Mouse (Mus musculus) hindbrain, embryonic 15.5 days (tissue): ENCODE results near the gene Otulin. TPM values are rescaled to one million over a fixed set of nuclear protein-coding genes. Genes with fewer than 3 reads are reported as not detected.

Source experiments
- ATAC-seq: fragments of 200-750 bp; cut with Nextera tagmentation; 2 replicates; pipeline ENCODE4 v1.8.0; 2017; ENCODE audit warnings: low read depth, moderate number of reproducible peaks, moderate TSS enrichment; ENCODE audit not compliant: low FRiP score
- H3K27ac ChIP-seq: fragments of 300-500 bp; sonication (generic); replicated peaks from 2 replicates; pipeline ENCODE4 v1.5.1; 2015; ENCODE audit warnings: mild to moderate bottlenecking, inconsistent platforms
- H3K27me3 ChIP-seq: fragments of 300-500 bp; sonication (generic); 2 replicates; pipeline ENCODE4 v1.6.1; 2015; ENCODE audit warnings: control low read depth, inconsistent platforms
- H3K36me3 ChIP-seq: fragments of 300-500 bp; sonication (generic); 2 replicates; pipeline ENCODE4 v1.6.1; 2015; ENCODE audit warnings: control low read depth, inconsistent platforms
- H3K4me1 ChIP-seq: fragments of 300-500 bp; sonication (generic); replicated peaks from 2 replicates; pipeline ENCODE4 v1.6.1; 2015; ENCODE audit warnings: control low read depth, inconsistent platforms
- H3K4me2 ChIP-seq: fragments of 300-500 bp; sonication (generic); 2 replicates; pipeline ENCODE4 v1.6.1; 2015; ENCODE audit warnings: moderate library complexity, mild to moderate bottlenecking, inconsistent platforms
- H3K4me3 ChIP-seq: fragments of 300-500 bp; sonication (generic); 2 replicates; pipeline ENCODE4 v1.5.1; 2015; ENCODE audit warnings: mild to moderate bottlenecking, inconsistent platforms
- H3K9ac ChIP-seq: fragments of 300-500 bp; sonication (generic); 2 replicates; pipeline ENCODE4 v1.6.1; 2015; ENCODE audit warnings: inconsistent platforms
- H3K9me3 ChIP-seq: fragments of 300-500 bp; sonication (generic); 2 replicates; pipeline ENCODE4 v1.6.1; 2016; ENCODE audit warnings: control low read depth, inconsistent platforms
- WGBS: fragments of 180-500 bp; shearing (Covaris S2); methylation state at CpG from one replicate; pipeline ENCODE4 v1.1.7; 2015; 5-methylcytosine and 5-hydroxymethylcytosine counted together
- polyA plus RNA-seq: library from polyadenylated mRNA; unstranded; fragments of >200 nt; fragmentation: Nextera tagmentation; extraction: Ambion mirVana; gene quantifications from 2 replicates; pipeline ENCODE4 v1.2.1, GENCODE M21; 2015

The Otulin gene
- polyA plus RNA-seq, 1 experiment from 2014 or later = 23.5 TPM

DNA sequence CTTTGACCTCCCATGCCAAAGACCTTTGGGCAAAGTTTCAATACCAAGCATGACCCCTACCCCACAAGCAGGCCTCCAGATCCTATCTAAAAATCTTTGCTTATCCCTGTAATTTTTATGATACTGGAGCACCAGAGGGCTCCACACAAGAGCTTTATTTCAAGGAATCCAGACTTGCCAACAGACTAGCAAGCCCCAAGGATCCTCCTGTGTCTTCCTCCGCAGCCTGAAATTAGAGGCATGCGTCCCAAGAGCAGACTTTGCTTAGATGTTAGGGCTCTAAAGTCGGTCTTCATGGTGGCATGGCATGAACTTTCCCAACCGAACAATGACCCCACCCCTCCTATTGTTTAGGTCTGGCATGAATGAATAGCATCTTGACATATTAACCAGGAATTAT, 94.8 kb downstream of the Otulin start:
- no peak for ATAC-seq
- no peak overlapping the region for H3K9ac ChIP-seq
- no peaks in the 10 kb centered on the region for H3K9me3 ChIP-seq
- 64% methylated on average over 4 of the region's 4 CpGs for WGBS
- peaks cover 3% of the 10 kb centered on the region; the same call in 1 of the 2 replicates for H3K4me1 ChIP-seq
- no peaks in the 10 kb centered on the region for H3K27me3 ChIP-seq
- no peak overlapping the region for H3K4me3 ChIP-seq
- H3K36me3 ChIP-seq = no peaks in the 10 kb centered on the region
- H3K27ac ChIP-seq = no peak overlapping the region
- H3K4me2 ChIP-seq = no peak overlapping the region

GRCm38 (mm10) chr15:27533036-27533435, 97.5 kb downstream of the Otulin start:
- Histone ChIP-seq H3K36me3 (no peaks in the 10 kb centered on the region), H3K4me1 (peaks cover 2% of the 10 kb centered on the region; the same call in 1 of the 2 replicates), H3K9ac (no peak overlapping the region), H3K27ac (no peak overlapping the region), H3K27me3 (no peaks in the 10 kb centered on the region), H3K9me3 (no peaks in the 10 kb centered on the region), H3K4me2 (no peak overlapping the region), H3K4me3 (no peak overlapping the region)
- ATAC-seq = no peak
- 71% methylated on average over 3 of the region's 3 CpGs for WGBS

DNA sequence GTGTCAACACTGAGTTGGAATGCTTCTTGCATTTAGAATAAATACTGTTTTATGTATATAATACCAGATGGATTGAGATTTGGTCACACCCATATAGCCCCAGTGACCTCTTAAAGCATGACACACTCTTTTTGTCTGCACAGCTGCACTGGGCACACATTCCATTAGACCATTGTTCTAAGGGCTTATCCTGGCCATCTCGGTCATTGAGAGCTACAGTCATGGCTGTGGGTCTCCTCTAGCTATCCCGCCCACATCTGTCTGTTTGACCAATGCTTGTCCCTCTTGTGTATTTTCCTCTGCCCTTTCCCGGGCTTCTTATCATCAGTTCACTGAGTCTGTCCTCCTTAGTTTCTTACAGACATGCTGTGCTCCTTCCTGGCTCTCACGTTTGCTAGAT, 100.5 kb downstream of the Otulin start:
- Histone ChIP-seq H3K27ac (no peak overlapping the region), H3K4me2 (no peak overlapping the region), H3K9ac (no peak overlapping the region), H3K4me3 (no peak overlapping the region), H3K36me3 (no peaks in the 10 kb centered on the region), H3K27me3 (no peaks in the 10 kb centered on the region), H3K4me1 (peaks cover 7% of the 10 kb centered on the region), H3K9me3 (no peaks in the 10 kb centered on the region)
- no peak for ATAC-seq
- 48% methylated on average over 4 of the region's 4 CpGs for WGBS

GRCm38 (mm10) chr15:27528896-27529295, 101.6 kb downstream of the Otulin start:
- no peaks in the 10 kb centered on the region for H3K36me3 ChIP-seq
- H3K27me3 ChIP-seq = no peaks in the 10 kb centered on the region
- H3K4me2 ChIP-seq = no peak overlapping the region
- no peak overlapping the region for H3K27ac ChIP-seq
- no peak overlapping the region for H3K4me3 ChIP-seq
- H3K9me3 ChIP-seq = no peaks in the 10 kb centered on the region
- H3K9ac ChIP-seq = no peak overlapping the region
- no peak for ATAC-seq
- H3K4me1 ChIP-seq = peaks cover 14% of the 10 kb centered on the region
- WGBS = 84% methylated on average over 4 of the region's 4 CpGs

GRCm38 (mm10) chr15:27525233-27526005, 105.1 kb downstream of the Otulin start:
- peak overlapping the region; percentile 16; the same call in 1 of the 2 replicates for H3K27ac ChIP-seq

GRCm38 (mm10) chr15:27519857-27520256, 110.6 kb downstream of the Otulin start:
- no peaks in the 10 kb centered on the region for H3K27me3 ChIP-seq
- no peak for ATAC-seq
- no peaks in the 10 kb centered on the region for H3K36me3 ChIP-seq
- H3K4me3 ChIP-seq = no peak overlapping the region
- H3K9me3 ChIP-seq = no peaks in the 10 kb centered on the region
- H3K4me1 ChIP-seq = peaks cover 18% of the 10 kb centered on the region; the same call in 1 of the 2 replicates
- whole genome bisulfite sequencing = 97% methylated on average over 7 of the region's 7 CpGs
- no peak overlapping the region for H3K4me2 ChIP-seq
- H3K9ac ChIP-seq = no peak overlapping the region
- no peak overlapping the region for H3K27ac ChIP-seq

More at GRCm38 (mm10) chr15:27525233-27526005, 105.1 kb downstream of the Otulin start:
- Histone ChIP-seq H3K36me3 (no peaks in the 10 kb centered on the region), H3K4me1 (peaks cover 14% of the 10 kb centered on the region), H3K4me2 (no peak overlapping the region), H3K9me3 (no peaks in the 10 kb centered on the region), H3K9ac (no peak overlapping the region), H3K4me3 (no peak overlapping the region), H3K27me3 (no peaks in the 10 kb centered on the region)
- peak; percentile 23; the same call in 1 of the 2 replicates for ATAC-seq
- 71% methylated on average over 12 of the region's 12 CpGs for WGBS

DNA sequence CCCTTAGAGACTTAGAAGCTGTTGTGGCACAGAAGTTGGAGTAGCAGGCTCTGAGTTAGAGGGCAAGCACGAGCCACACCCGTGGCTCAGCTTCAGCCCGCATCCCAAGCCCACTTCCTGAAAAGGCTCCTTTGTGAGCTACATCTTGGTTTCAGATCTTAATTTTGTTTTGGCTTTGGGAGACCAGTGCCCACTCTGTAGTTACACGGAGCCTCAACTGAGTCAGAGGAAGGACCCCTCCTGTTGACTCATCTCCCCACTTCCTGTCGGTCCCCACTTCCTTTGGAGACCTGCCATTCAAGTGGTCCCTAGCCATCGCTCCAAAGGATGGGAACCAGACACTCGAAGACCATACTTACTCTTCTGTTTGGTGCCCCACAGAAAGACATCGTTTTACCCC, 112.5 kb downstream of the Otulin start:
- no peaks in the 10 kb centered on the region for H3K36me3 ChIP-seq
- no peak overlapping the region for H3K4me3 ChIP-seq
- H3K9ac ChIP-seq = no peak overlapping the region
- H3K9me3 ChIP-seq = no peaks in the 10 kb centered on the region
- no peak for ATAC-seq
- no peak overlapping the region for H3K27ac ChIP-seq
- H3K4me2 ChIP-seq = no peak overlapping the region
- H3K4me1 ChIP-seq = peaks cover 18% of the 10 kb centered on the region
- WGBS = 83% methylated on average over 8 of the region's 8 CpGs
- no peaks in the 10 kb centered on the region for H3K27me3 ChIP-seq

GRCm38 (mm10) chr15:27516927-27517326, 113.6 kb downstream of the Otulin start:
- 20% methylated on average over 1 of the region's 1 CpGs for WGBS
- no peaks in the 10 kb centered on the region for H3K27me3 ChIP-seq
- H3K27ac ChIP-seq = no peak overlapping the region
- H3K9me3 ChIP-seq = no peaks in the 10 kb centered on the region
- no peak for ATAC-seq
- no peak overlapping the region for H3K4me2 ChIP-seq
- H3K36me3 ChIP-seq = no peaks in the 10 kb centered on the region
- no peak overlapping the region for H3K9ac ChIP-seq
- no peak overlapping the region for H3K4me3 ChIP-seq
- H3K4me1 ChIP-seq = peaks cover 24% of the 10 kb centered on the region

- Histone ChIP-seq H3K9me3 (no peaks in the 10 kb centered on the region), H3K4me2 (no peak overlapping the region), H3K4me1 (peaks cover 16% of the 10 kb centered on the region), H3K9ac (no peak overlapping the region), H3K36me3 (no peaks in the 10 kb centered on the region), H3K27me3 (no peaks in the 10 kb centered on the region), H3K4me3 (no peak overlapping the region), H3K27ac (no peak overlapping the region)
- ATAC-seq = no peak
- 95% methylated on average over 17 of the region's 17 CpGs for WGBS
These were observed 121.5 kb downstream of the Otulin start for GRCm38 (mm10) chr15:27508982-27509381.

- H3K9ac ChIP-seq = no peak overlapping the region
- no peak overlapping the region for H3K4me3 ChIP-seq
- no peak for ATAC-seq
- H3K4me2 ChIP-seq = no peak overlapping the region
- WGBS = 89% methylated on average over 7 of the region's 7 CpGs
- peaks cover 21% of the 10 kb centered on the region for H3K4me1 ChIP-seq
- H3K27me3 ChIP-seq = no peaks in the 10 kb centered on the region
- no peaks in the 10 kb centered on the region for H3K9me3 ChIP-seq
- H3K36me3 ChIP-seq = no peaks in the 10 kb centered on the region
- no peak overlapping the region for H3K27ac ChIP-seq
These were observed 122.3 kb downstream of the Otulin start for GRCm38 (mm10) chr15:27508169-27508568.

DNA sequence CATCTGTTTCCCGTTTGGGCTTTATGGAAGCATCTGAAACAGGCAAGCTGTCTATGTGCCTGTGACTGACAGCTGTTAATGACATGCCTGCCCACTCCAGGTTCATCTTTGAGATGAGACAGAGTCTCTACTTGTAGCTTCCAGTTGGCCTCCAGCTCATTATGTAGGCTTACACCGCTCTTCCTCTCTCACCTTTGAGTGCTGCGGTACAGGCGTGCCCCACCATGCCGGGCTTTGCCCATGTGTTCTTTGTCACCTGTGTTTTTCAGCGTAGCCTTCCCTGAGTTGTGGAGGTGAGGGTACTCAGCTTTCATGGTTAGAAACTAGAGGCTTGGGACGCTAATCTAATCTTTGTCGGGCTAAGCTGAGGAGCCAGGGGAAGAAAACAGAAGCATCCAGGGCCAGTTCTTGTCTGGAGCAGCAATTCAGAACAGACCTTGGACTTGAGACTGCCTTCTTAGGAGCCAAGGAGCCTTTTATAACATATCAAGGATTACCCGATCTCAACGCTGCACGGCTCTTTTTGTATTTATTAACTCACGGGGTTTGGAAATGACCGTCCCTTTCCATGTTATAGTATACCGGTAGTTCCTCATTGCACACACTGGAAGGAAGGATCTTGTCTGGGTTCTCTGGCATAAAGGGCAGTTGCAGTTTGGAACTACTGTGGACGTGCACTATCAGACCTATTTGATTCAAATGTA, 123.4 kb downstream of the Otulin start:
- no peak overlapping the region for H3K27ac ChIP-seq
- WGBS = 94% methylated on average over 15 of the region's 15 CpGs
- ATAC-seq = no peak

DNA sequence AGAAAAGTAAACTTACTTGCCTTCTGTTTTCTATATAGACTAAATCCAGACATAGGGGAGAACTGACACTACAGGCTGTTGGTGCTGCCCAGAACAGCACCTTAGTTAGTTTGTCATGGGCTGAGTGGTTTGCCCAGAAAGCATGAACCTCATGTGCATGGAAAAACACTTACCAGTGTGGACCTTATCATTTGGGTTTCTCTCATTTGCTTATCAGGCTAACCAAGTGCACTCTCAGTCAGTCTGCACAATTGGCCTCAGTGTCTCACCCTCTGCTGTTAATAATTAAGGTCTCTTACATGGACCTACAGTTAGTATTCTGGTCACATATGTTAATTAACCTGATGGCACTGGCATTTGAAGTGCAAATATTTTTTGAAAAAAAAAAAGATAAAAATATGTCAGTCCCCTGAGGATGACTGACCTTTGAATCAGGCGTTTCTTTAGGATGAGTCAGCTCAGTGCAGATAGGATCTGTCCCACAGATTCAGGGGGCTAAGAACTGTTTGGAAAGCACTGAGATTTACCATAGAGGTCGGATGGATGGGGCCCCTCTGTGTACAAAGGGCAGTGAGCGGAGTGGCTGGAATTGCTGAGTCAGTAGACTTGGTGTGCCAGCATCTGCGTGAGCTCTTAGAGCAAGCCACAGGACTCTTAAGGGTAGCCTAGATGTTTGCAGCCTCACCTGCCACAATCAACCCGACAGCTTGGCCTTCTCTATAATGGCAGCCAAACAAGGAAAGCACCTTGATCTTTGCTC, 124.2 kb downstream of the Otulin start:
- no peak for ATAC-seq
- Histone ChIP-seq H3K4me1 (peaks cover 21% of the 10 kb centered on the region), H3K9me3 (no peaks in the 10 kb centered on the region), H3K9ac (no peak overlapping the region), H3K4me3 (no peak overlapping the region), H3K36me3 (no peaks in the 10 kb centered on the region), H3K27ac (no peak overlapping the region), H3K4me2 (no peak overlapping the region), H3K27me3 (no peaks in the 10 kb centered on the region)
- WGBS = 72% methylated on average over 5 of the region's 5 CpGs

More for the DNA sequence above, 123.4 kb downstream of the Otulin start:
- no peak overlapping the region for H3K9ac ChIP-seq
- H3K4me3 ChIP-seq = no peak overlapping the region
- no peak overlapping the region for H3K4me2 ChIP-seq
- H3K9me3 ChIP-seq = no peaks in the 10 kb centered on the region
- H3K4me1 ChIP-seq = peaks cover 21% of the 10 kb centered on the region
- no peaks in the 10 kb centered on the region for H3K27me3 ChIP-seq
- H3K36me3 ChIP-seq = no peaks in the 10 kb centered on the region
